Mouse (Mus musculus): ENCODE measurements around the gene Mtrf1l.

The Mtrf1l gene

GRCm38 (mm10) chr10:5823740-5824491 lies at the start of gene Mtrf1l:
Gene Mtrf1l, minus strand, starts transcription at chr10:5823910.
- DNase-seq (ENCODE audit: low spot score): peak; percentile 96

- no peak for DNase-seq (ENCODE audit: low spot score)
These were observed 47.4 kb upstream of the Mtrf1l start for GRCm38 (mm10) chr10:5871081-5871480.

- DNase-seq (ENCODE audit: low spot score): no peak
These were observed 44.4 kb upstream of the Mtrf1l start for GRCm38 (mm10) chr10:5867981-5868552.

- no peak for DNase-seq (ENCODE audit: low spot score)
These were observed 42.3 kb upstream of the Mtrf1l start for GRCm38 (mm10) chr10:5865996-5866395.

- no peak for DNase-seq (ENCODE audit: low spot score)
These were observed 39.0 kb upstream of the Mtrf1l start for GRCm38 (mm10) chr10:5862669-5863068.

GRCm38 (mm10) chr10:5860849-5861248 lies 37.1 kb upstream of the Mtrf1l start:
- no peak for DNase-seq (ENCODE audit: low spot score)

- no peak for DNase-seq (ENCODE audit: low spot score)
These were observed 36.0 kb upstream of the Mtrf1l start for GRCm38 (mm10) chr10:5859729-5860128.

GRCm38 (mm10) chr10:5857996-5858549 lies 34.4 kb upstream of the Mtrf1l start:
- DNase-seq (ENCODE audit: low spot score): no peak

GRCm38 (mm10) chr10:5853290-5853868 lies 29.7 kb upstream of the Mtrf1l start:
- DNase-seq (ENCODE audit: low spot score): no peak

- DNase-seq (ENCODE audit: low spot score): no peak
These were observed 23.2 kb upstream of the Mtrf1l start for GRCm38 (mm10) chr10:5846939-5847338.

GRCm38 (mm10) chr10:5841369-5841768 lies 17.7 kb upstream of the Mtrf1l start:
- peak; percentile 41 for DNase-seq (ENCODE audit: low spot score)

GRCm38 (mm10) chr10:5826336-5827025 lies 2.8 kb upstream of the Mtrf1l start:
- DNase-seq (ENCODE audit: low spot score): no peak

GRCm38 (mm10) chr10:5824779-5825178 lies 1.1 kb upstream of the Mtrf1l start:
- peak; percentile 32 for DNase-seq (ENCODE audit: low spot score)

- DNase-seq (ENCODE audit: low spot score): peak; percentile 13
These were observed 395 bp downstream of the Mtrf1l start for GRCm38 (mm10) chr10:5823291-5823739.

- DNase-seq (ENCODE audit: low spot score): no peak
These were observed 4.9 kb downstream of the Mtrf1l start for GRCm38 (mm10) chr10:5818772-5819171.

- no peak for DNase-seq (ENCODE audit: low spot score)
These were observed 7.7 kb downstream of the Mtrf1l start for GRCm38 (mm10) chr10:5815968-5816367.

GRCm38 (mm10) chr10:5813724-5814123 lies 10.0 kb downstream of the Mtrf1l start:
- DNase-seq (ENCODE audit: low spot score): no peak

GRCm38 (mm10) chr10:5807683-5808082 lies 16.0 kb downstream of the Mtrf1l start:
- DNase-seq (ENCODE audit: low spot score): no peak

- DNase-seq (ENCODE audit: low spot score): no peak
These were observed 16.7 kb downstream of the Mtrf1l start for GRCm38 (mm10) chr10:5806996-5807395.

- no peak for DNase-seq (ENCODE audit: low spot score)
These were observed 17.3 kb downstream of the Mtrf1l start for GRCm38 (mm10) chr10:5806416-5806815.

- peak; percentile 88 for DNase-seq (ENCODE audit: low spot score)
These were observed 17.9 kb downstream of the Mtrf1l start for GRCm38 (mm10) chr10:5805731-5806307.

GRCm38 (mm10) chr10:5805243-5805730 lies 18.4 kb downstream of the Mtrf1l start, which contains the start of gene Fbxo5:
Gene Fbxo5, minus strand, starts transcription at chr10:5805600.
- peak; percentile 95 for DNase-seq (ENCODE audit: low spot score)

Data from ovary, postnatal 14 days (tissue).